Comparison of ENCODE assay signal across 19 mouse cellular contexts in the genomic region with DNA sequence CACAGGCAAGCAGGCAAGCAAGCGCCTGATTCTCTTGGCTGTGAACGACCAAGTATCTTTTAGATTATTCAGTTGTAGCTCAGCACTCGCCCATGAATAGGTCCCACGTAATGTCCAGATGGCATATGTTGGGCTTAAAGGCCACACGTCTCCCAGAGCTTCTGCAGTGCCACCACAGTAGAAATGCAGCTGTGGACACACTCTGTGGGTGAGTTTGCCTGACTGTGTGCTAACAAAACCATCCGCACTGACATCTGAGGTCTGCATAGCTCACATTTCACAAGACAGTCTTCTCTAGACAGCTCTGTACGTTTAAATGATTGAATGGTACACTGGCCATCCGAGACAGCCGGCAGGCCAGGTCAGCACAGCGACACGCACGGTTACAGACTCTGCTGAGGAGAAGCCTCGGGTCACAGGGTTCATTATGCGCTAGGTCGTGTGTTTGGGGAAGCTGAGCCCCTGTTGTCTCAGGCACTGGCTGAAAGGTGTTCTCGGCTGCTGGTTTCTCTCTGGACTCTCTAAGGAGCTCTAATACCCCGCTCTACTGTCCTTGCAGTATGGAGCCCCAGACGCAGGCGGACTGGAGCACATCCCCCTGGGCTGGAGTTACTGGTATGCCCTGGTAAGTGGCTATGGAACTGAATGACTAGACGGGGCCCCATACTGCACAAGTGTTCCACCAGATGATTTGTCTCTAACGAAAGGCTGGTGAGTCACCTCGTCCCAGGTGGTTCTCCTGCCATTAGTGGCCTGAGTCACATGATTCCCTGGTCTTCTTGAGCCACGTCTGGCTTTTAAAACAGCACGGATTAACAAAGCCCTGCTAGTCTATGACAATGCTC. TPM values are rescaled to one million over a fixed set of nuclear protein-coding genes. Genes with fewer than 3 reads are reported as not detected.
A peak's percentile ranks its signal among the peaks of the same experiment; 100 is the strongest.
DNase-seq lines count a peak whose midpoint lies in the region; ATAC-seq and TF ChIP-seq lines count a peak whose summit lies in the region.
"Had no signal": no experiment of that assay in that cellular context is flagged by ENCODE, and none has a peak within 500 bp of the region (broad histone marks: within the 10 kb centered on the region; RNA-seq: fewer than 3 reads in every experiment).

No protein-coding gene starts in this region.

- H3K36me3 ChIP-seq in kidney, embryonic 15.5 days = peaks cover 86% of the 10 kb centered on the region
- peaks cover 11% of the 10 kb centered on the region for H3K36me3 ChIP-seq in kidney, adult 2 months (ENCODE audit: control insufficient read depth, insufficient read depth, low read length)
- H3K36me3 ChIP-seq in intestine, postnatal 0 days (ENCODE audit: control insufficient read depth, insufficient read depth) = peaks cover 75% of the 10 kb centered on the region
- peaks cover 72% of the 10 kb centered on the region for H3K36me3 ChIP-seq in forebrain, embryonic 15.5 days

- no peak overlapping the region for H3K4me3 ChIP-seq in kidney, embryonic 15.5 days (replicated peaks)
- no peak overlapping the region for H3K4me3 ChIP-seq in kidney, adult 2 months (ENCODE audit: insufficient read depth, low read depth, low read length)
- H3K4me3 ChIP-seq in intestine, postnatal 0 days (ENCODE audit: low read depth, low read length) = no peak overlapping the region
- no peak overlapping the region for H3K4me3 ChIP-seq in forebrain, embryonic 15.5 days
- H3K4me3 ChIP-seq: embryonic facial prominence, embryonic 12.5 days; midbrain, embryonic 13.5 days had no signal

- no peak overlapping the region for H3K4me2 ChIP-seq in kidney, embryonic 15.5 days
- H3K4me2 ChIP-seq in intestine, postnatal 0 days (replicated peaks; ENCODE audit: low read depth) = no peak overlapping the region; the same call in 1 of the 2 replicates
- no peak overlapping the region for H3K4me2 ChIP-seq in forebrain, embryonic 15.5 days (replicated peaks)
- H3K4me2 ChIP-seq: embryonic facial prominence, embryonic 12.5 days; hindbrain, embryonic 14.5 days; lung, embryonic 14.5 days; midbrain, embryonic 13.5 days had no signal

- no peaks in the 10 kb centered on the region for H3K9me3 ChIP-seq in kidney, embryonic 15.5 days (replicated peaks)
- H3K9me3 ChIP-seq in intestine, postnatal 0 days (ENCODE audit: control insufficient read depth) = no peaks in the 10 kb centered on the region
- H3K9me3 ChIP-seq in forebrain, embryonic 15.5 days = no peaks in the 10 kb centered on the region
- H3K9me3 ChIP-seq: embryonic facial prominence, embryonic 12.5 days; midbrain, embryonic 13.5 days had no signal

- ATAC-seq in kidney, embryonic 15.5 days (replicated peaks; ENCODE audit: low FRiP score) = peak; percentile 86
- ATAC-seq in intestine, postnatal 0 days = peak; percentile 42
- ATAC-seq in forebrain, embryonic 15.5 days (replicated peaks) = no peak
- ATAC-seq: forebrain, postnatal 0 days; midbrain, embryonic 13.5 days had no signal

- no peak for TF ChIP-seq CTCF in kidney, adult 2 months (conservative IDR thresholded peaks at IDR 0.05; ENCODE audit: insufficient read depth, insufficient read length, low read depth, low read length)
- no peak for TF ChIP-seq CTCF in intestine, postnatal 0 days (IDR thresholded peaks at IDR 0.05; ENCODE audit: low read depth)

- no peak overlapping the region for H3K9ac ChIP-seq in kidney, embryonic 15.5 days
- H3K9ac ChIP-seq in intestine, postnatal 0 days (ENCODE audit: low read depth, low read length) = no peak overlapping the region
- H3K9ac ChIP-seq in forebrain, embryonic 15.5 days (replicated peaks) = no peak overlapping the region
- H3K9ac ChIP-seq: embryonic facial prominence, embryonic 12.5 days; forebrain, postnatal 0 days; hindbrain, embryonic 14.5 days; lung, embryonic 14.5 days; midbrain, embryonic 13.5 days had no signal

- intact Hi-C loops in left cerebral cortex, postnatal 25 days (cut with DNase I) = no loop called here

- TF ChIP-seq POLR2A in kidney, adult 2 months (IDR thresholded peaks at IDR 0.05; ENCODE audit: low read depth, low read length) = no peak

- H3K27me3 ChIP-seq in kidney, embryonic 15.5 days = no peaks in the 10 kb centered on the region
- no peaks in the 10 kb centered on the region for H3K27me3 ChIP-seq in kidney, adult 2 months (replicated peaks; ENCODE audit: control insufficient read depth, insufficient read depth, low read length)
- H3K27me3 ChIP-seq in intestine, postnatal 0 days (replicated peaks; ENCODE audit: control insufficient read depth, insufficient read depth, low read length) = no peaks in the 10 kb centered on the region
- no peaks in the 10 kb centered on the region for H3K27me3 ChIP-seq in forebrain, embryonic 15.5 days
- H3K27me3 ChIP-seq: embryonic facial prominence, embryonic 12.5 days; midbrain, embryonic 13.5 days had no signal

- DNase-seq in kidney, adult 2 months = no peak
- DNase-seq in A20 (ENCODE audit: low read depth, low spot score) (peak; percentile 84), MN1 (ENCODE audit: low spot score) (peak; percentile 79)
- no peak for DNase-seq in adrenal gland, postnatal 4 days (ENCODE audit: low spot score in 2 of 2)
- no peak for DNase-seq in left cerebral cortex, postnatal 25 days (ENCODE audit: low spot score in 2 of 2)
- DNase-seq: adrenal gland, adult 8-10 months; cerebellum, adult 8-10 months; forebrain, postnatal 0 days; kidney, adult 8-10 months; lung, embryonic 14.5 days; right cerebral cortex, postnatal 25 days; thymus, adult 18-20 months had no signal

- peaks cover 35% of the 10 kb centered on the region for H3K4me1 ChIP-seq in kidney, embryonic 15.5 days
- no peaks in the 10 kb centered on the region for H3K4me1 ChIP-seq in kidney, adult 2 months (ENCODE audit: control insufficient read depth, insufficient read depth, low read length)
- H3K4me1 ChIP-seq in intestine, postnatal 0 days (replicated peaks; ENCODE audit: control insufficient read depth, insufficient read depth, low read length) = no peaks in the 10 kb centered on the region
- no peaks in the 10 kb centered on the region for H3K4me1 ChIP-seq in forebrain, embryonic 15.5 days
- H3K4me1 ChIP-seq: midbrain, embryonic 13.5 days had no signal

- 43% methylated on average over 24 of the region's 24 CpGs for WGBS in kidney, embryonic 15.5 days
- WGBS in kidney, adult 2 months = 60% methylated on average over 24 of the region's 24 CpGs
- WGBS in intestine, postnatal 0 days = 72% methylated on average over 24 of the region's 24 CpGs
- WGBS in forebrain, embryonic 15.5 days = 86% methylated on average over 24 of the region's 24 CpGs

- peak overlapping the region; percentile 23 for H3K27ac ChIP-seq in kidney, embryonic 15.5 days
- H3K27ac ChIP-seq in kidney, adult 2 months (ENCODE audit: insufficient read depth, low read depth, low read length) = no peak overlapping the region
- peak overlapping the region; percentile 77 for H3K27ac ChIP-seq in intestine, postnatal 0 days (ENCODE audit: low read depth, low read length)
- H3K27ac ChIP-seq in forebrain, embryonic 15.5 days (replicated peaks) = no peak overlapping the region
- H3K27ac ChIP-seq: embryonic facial prominence, embryonic 12.5 days; hindbrain, embryonic 14.5 days; midbrain, embryonic 13.5 days had no signal

RNA-seq across cellular contexts. Expression of gene Gns, which starts 11.0 kb away (rescaled TPM):
- 41.5 and 46.0 TPM in 2 replicates for polyA plus RNA-seq in kidney, embryonic 15.5 days (2015; fragmentation: Nextera tagmentation; extraction: Ambion mirVana)
- 128 and 160 TPM in 2 replicates for polyA plus RNA-seq in kidney, adult 2 months (2012; rRNA removed)
- polyA plus RNA-seq in intestine, postnatal 0 days (2015; fragmentation: Nextera tagmentation; extraction: Ambion mirVana) = 68.6 and 78.1 TPM in 2 replicates
- polyA plus RNA-seq in forebrain, embryonic 15.5 days (2015; fragmentation: Nextera tagmentation; extraction: Ambion mirVana) = 30.3 and 34.7 TPM in 2 replicates
- 100 to 1,000 TPM; 121 to 130 TPM for total RNA-seq in adrenal gland, postnatal 4 days (2021)
- 10 to 100 TPM; 75.9 to 80.6 TPM for total RNA-seq in left cerebral cortex, postnatal 25 days (2021)

RNA-seq across cellular contexts. Expression of gene Tbc1d30, which starts 24.8 kb away (rescaled TPM):
- polyA plus RNA-seq in kidney, embryonic 15.5 days (2015; fragmentation: Nextera tagmentation; extraction: Ambion mirVana) = 0.33 and 0.57 TPM in 2 replicates
- polyA plus RNA-seq in kidney, adult 2 months (2012; rRNA removed) = 1.0 and 1.2 TPM in 2 replicates
- 2.8 and 2.9 TPM in 2 replicates for polyA plus RNA-seq in intestine, postnatal 0 days (2015; fragmentation: Nextera tagmentation; extraction: Ambion mirVana)
- 8.5 and 9.1 TPM in 2 replicates for polyA plus RNA-seq in forebrain, embryonic 15.5 days (2015; fragmentation: Nextera tagmentation; extraction: Ambion mirVana)
- 1 to 10 TPM; 3.8 to 7.1 TPM for total RNA-seq in adrenal gland, postnatal 4 days (2021)
- 10 to 100 TPM; 77.5 to 87.1 TPM for total RNA-seq in left cerebral cortex, postnatal 25 days (2021)
- polyA plus RNA-seq: C2C12 had no signal

Comparison
In these comparisons a context has a peak if more than half of its experiments do, and no peak if none do; other contexts are left out.
1. H3K27ac ChIP-seq: peak in kidney, embryonic 15.5 days (single experiment) and intestine, postnatal 0 days (single experiment); none in kidney, adult 2 months (single experiment) and forebrain, embryonic 15.5 days (single experiment).
2. DNase-seq: peak in A20 (single experiment) and MN1 (single experiment); none in kidney, adult 2 months (single experiment), adrenal gland, postnatal 4 days (0 of 2) and left cerebral cortex, postnatal 25 days (0 of 2).